Mouse (Mus musculus): Measurements from ENCODE around the gene Zcchc4.

Zcchc4 gene

GRCm38 (mm10) chr5:52871986-52872385 lies 96.8 kb downstream of the Zcchc4 start:
- DNase-seq (ENCODE audit: low spot score in 2 of 2), result no peak
